Mouse (Mus musculus) adrenal gland, postnatal 4 days (tissue): ENCODE data around the gene Plxnb3. TPM values are rescaled to one million over a fixed set of nuclear protein-coding genes. Genes with fewer than 3 reads are reported as not detected.
A peak's percentile ranks its signal among the peaks of the same experiment; 100 is the strongest.

Experiments used
- DNase-seq, 2 experiments: peaks; one replicate each; pipeline ENCODE4 v3.0.0; 2021 to 2022; ENCODE audit warnings: low spot score in 2 of 2, mixed read lengths in 2 of 2
- total RNA-seq, 2 experiments: library from RNA; stranded (reverse); gene quantifications; 2 replicates each; pipeline ENCODE4 v1.2.3; 2021

Plxnb3 gene
- total RNA-seq, 2 experiments from 2014 or later: 2.2 to 2.6 TPM

DNA sequence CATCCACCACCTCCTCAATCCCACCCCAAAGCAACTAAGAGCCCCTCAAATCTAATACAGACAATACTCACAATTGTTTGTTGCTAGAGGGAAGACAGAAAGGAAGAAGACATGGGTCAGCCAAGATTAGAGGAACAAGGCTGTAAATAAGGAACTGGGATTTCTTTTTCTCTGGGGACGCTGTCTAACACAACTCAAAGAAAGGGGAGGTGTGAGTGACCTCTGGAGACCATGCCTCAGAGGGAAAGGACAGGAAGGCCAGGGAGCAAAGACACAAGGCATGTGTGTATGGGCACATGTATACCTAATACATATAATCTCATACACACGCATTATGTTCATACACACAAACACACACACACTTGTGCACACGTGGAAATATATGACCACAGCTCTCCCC, 25.3 kb downstream of the Plxnb3 start:
- no peak for DNase-seq

DNA sequence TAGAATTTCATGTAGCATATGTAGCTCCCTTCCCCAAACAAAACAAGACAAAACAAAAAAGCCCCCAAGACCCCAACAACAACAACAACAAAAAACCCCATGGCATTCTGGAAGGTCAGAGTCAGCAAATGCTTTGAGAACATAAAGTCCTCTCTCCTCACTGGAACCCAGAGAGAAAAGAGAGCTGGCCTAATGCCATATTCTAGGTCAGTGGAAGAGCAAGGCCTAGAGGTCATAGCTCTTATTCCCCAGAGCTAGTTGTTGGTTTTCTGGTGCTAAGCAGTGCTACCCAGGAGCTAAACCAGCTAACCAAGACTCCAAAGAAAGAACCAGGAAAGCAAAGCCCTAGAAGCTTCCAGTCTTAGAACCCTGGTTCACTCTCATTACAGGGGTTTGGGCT, 28.8 kb downstream of the Plxnb3 start:
- no peak for DNase-seq

DNA sequence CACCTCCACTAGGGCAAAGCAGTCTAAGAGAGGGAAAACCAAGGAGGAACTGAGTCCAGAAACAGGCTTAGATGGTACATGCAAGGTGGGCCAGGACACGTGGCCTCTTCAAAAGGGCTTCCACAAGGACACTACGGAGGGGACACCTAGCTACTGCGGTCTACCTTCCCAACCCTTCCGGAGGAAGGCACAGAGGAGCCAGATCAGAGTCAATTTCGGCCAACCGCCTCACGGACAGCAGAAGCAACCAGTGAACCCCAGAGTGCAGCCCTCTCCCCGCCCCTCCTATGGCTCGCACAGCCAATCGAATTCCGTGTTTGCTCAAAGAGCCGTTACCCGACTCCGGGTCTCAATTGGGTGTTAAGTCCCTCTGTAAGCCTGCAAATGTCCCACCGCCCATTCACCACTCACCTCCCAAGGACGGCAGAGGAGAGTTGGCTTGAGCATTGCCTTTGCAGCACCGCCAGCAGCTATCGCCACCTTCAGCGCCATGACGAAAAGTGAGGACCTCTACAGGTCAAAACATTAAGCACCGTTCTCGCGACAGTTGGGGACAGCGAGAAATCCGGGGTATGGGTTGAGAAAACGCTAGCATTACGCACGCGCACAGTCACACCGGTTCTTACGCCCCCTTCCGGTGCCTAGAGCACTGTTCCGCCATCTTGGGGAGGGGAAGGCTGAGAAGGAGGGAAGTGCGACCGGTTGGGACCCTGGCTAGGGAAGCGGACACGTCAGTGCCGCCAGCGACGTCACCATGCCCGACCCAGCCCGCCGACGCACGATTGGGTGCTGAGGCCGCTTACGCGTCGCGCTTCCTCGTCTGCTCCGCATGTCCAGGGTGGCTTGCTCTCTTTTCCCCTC, 29.7 kb downstream of the Plxnb3 start, which contains the start of the genes Idh3g and Ssr4:
Gene Idh3g, minus strand, starts transcription at position 534 of the 861 bp plus-strand sequence.
Gene Ssr4, plus strand, starts transcription at position 665 of the 861 bp plus-strand sequence.
- peak; percentile 55 to 81 for DNase-seq

DNA sequence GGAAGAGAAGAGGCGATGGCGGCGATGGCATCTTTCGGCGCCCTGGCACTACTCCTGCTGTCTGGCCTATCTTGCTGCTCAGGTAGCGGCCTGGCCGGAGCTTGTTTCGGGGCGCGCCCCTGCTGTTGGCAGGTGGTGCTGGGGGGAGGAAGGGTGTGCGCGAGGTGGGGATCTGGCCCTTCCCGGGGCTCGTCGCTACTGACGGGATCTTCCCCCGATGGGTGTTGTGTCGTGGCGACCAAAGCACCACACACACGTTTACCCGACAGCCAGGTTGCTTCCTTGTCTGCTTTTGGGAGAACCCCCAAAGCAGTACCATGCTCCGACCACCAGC, 30.3 kb downstream of the Plxnb3 start:
- DNase-seq: no peak

DNA sequence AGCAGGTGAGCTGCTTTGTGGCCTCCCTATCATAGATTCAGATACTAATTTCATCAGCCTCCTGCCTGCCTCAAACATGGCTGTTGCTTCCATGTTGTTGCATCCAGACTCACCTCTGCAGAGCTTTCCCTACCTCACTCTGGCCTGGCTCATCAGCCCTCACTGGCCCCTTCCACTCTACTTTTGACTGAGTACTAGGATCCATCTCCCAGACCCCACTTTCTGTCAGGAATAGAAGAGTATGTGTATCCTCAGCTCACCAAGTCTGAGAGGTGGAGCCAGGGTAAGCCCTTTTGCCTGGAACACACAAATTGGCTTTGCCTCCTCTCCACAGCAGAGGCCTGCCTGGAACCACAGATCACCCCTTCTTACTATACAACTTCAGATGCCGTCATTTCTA, 31.6 kb downstream of the Plxnb3 start:
- no peak for DNase-seq

DNA sequence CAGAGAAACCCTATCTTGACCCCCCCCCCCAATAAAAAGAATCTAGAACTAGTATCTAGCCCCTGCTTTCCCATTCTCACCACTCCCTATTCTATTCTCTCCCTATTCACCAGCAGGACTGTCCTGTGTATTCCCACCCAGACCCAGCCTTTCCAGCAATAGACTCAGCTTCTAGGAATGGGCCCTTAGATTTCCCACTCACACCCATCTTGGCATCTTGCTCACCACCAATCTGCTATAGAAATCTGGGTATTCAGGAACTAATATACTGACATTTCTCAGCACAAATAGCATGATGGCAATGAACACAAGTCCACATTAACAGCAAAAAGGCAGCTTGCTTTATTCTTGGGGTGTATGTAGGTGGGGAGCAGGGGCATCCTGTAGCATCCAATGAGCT, 36.1 kb downstream of the Plxnb3 start:
- DNase-seq: no peak

DNA sequence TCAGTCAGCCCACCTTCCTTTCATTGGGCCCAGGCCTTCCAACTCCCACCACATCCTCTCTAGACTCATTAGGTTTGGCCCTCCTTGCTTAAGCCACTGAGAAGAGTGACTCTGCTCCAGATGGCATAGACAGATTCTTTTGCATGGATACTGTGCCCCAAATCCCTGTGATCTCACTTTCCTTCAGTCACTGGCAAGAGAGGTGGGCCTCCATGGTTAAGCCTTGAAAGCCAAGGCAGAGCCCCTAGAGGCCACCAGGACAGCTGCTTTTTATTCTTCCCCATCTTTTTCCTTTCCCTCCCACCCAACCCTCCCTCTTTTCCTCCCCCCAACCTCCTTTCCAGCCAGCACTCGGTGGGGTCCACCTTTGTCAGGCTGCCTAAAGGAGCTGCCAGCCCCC, 36.6 kb downstream of the Plxnb3 start:
- DNase-seq: no peak

DNA sequence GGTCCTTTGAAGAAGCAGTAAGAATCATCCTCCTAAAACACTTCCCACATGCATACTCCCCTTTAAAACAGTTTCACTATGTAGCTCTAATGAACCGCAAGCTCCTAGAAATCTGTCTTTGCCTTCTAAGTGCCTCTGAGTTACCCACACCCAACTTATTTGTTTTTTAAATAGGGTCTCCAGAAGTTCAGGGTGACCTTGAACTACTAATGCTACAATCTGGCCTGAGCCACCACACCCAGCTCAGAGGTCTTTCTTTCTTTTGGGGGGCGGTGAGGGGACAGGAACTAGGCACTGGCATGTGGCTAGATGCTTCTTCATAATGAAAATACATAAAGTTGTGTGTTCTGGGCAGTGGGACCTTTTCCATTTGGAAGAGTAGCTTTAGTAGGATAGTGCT, 40.6 kb downstream of the Plxnb3 start:
- no peak for DNase-seq

DNA sequence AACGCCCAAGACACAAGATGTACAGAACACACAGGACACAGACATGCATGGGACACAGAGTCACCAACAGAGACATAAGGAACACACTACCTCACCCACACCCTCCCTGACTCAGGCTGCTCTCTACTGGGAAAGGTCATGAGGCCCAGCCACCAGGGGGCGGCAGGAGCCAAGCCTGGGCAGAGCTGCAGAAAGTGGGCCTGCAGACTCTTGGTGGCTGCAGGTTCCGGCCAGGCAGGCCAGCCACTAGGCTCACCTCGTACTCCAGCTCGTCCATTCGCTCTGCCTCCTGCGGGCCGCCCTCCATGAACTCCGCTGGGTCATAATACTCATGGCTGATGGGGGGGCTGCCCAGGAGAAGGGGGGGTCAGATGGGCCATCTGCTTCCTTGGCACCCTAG, 41.6 kb downstream of the Plxnb3 start:
- DNase-seq: peak; percentile 41 to 44

DNA sequence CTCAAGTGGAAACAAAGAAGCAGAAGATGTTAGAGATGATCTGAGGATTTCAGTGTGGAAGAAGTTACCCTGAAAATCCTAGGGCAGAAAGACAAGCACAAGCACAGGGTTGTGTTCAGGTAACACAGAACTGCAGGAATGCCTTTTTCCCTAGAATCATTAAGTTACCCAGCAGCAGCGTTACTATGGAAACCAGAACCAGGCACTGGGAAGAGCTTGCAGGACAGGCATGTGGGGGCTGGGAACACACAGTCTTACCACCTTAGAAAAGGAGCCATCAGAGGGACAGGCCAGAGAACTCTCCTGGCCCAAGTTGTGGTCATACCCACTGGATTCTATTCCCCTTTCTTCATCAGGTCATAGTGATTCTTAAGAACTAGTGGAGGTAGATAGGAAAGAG, 48.9 kb downstream of the Plxnb3 start:
- no peak for DNase-seq

DNA sequence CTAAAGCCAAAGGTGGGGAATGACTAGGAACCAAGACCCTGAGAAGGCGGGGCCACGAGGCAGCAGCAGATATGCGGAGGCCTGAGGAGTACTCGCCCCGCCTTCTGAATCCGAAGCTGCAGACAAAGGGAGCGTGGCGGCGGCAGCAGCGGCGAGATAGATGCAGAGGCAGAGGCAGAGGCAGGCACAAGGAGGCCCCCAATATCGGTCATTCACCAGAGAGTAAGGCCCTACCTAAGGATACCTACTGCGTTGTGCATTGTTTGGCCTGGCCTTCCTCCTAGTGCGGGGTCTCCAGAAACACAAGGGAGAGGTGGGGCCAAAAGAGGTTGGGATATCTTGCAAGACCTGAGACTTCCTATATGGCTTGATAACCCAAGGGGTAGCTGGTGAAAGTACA, 58.2 kb downstream of the Plxnb3 start:
- no peak for DNase-seq

DNA sequence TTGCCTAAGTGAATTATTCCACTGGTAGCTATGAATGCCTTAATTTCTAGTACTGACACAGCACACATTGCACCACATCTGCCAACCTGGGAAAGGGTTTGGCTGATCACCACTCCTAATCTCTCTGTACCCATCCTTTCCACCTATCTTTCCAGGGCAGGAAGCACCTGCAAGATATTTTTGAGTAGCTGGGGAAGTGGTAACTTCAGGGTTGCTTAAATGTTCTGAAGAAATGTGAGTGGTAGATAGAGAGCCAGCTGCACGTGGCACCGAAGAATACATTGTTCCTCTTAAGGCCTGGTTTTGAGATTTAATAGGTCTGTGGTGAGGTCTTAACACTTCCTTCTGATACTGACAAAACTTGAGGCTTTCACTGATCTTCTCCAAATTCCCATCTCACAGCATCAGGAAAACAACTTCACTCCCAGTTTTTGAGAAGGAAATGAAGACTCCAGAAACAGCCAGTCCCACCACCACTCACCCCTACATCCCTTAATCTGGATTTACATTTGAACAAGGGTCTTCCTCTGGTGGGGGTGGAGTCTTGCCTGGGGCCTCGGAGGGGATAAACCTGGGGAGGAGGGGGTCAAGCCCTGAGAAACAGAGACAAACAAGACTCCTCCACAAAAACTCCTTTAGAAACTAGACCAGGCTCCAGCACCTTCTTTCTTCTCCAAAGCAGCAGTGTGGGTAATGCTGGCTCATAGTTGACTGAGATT, 59.9 kb downstream of the Plxnb3 start:
- DNase-seq: no peak

Other genes with a start within 250 kb of the Plxnb3 start
- gene Dusp9, start 117.7 kb upstream of the Plxnb3 start, total RNA-seq: 1 to 10 TPM; 2.1 to 4.1 TPM
- gene Pnck, start 97.0 kb upstream of the Plxnb3 start, total RNA-seq: 10 to 100 TPM; 21.1 to 21.3 TPM
- gene Slc6a8, start 83.9 kb upstream of the Plxnb3 start, total RNA-seq: 10 to 100 TPM; 66.1 to 78.9 TPM
- 100 to 1,000 TPM; 175 to 197 TPM for gene Bcap31, start 40.9 kb upstream of the Plxnb3 start, total RNA-seq
- gene Abcd1, start 40.5 kb upstream of the Plxnb3 start, total RNA-seq: 10 to 100 TPM; 28.9 to 29.6 TPM
- gene Srpk3, start 17.3 kb downstream of the Plxnb3 start, total RNA-seq: 1 to 10 TPM; 2.7 to 4.6 TPM
- gene Idh3g, start 29.8 kb downstream of the Plxnb3 start, total RNA-seq: 100 to 1,000 TPM; 296 to 313 TPM
- 100 to 1,000 TPM; 182 to 189 TPM for gene Ssr4, start 29.9 kb downstream of the Plxnb3 start, total RNA-seq
- 1 to 10 TPM; 8.2 to 9.8 TPM for gene Pdzd4, start 67.9 kb downstream of the Plxnb3 start, total RNA-seq
- gene Avpr2, start 135.0 kb downstream of the Plxnb3 start, total RNA-seq: under 1 TPM in 1 of 2 experiments, not detected in 1; 0.76 TPM
- 10 to 100 TPM; 27.6 to 45.7 TPM for gene L1cam, start 139.0 kb downstream of the Plxnb3 start, total RNA-seq
- gene Arhgap4, start 164.8 kb downstream of the Plxnb3 start, total RNA-seq: 10 to 100 TPM in 1 of 2 experiments, 1 to 10 TPM in 1; 6.6 to 10.1 TPM
- 100 to 1,000 TPM in 1 of 2 experiments, 10 to 100 TPM in 1; 98.4 to 104 TPM for gene Naa10, start 164.9 kb downstream of the Plxnb3 start, total RNA-seq
- gene Renbp, start 173.8 kb downstream of the Plxnb3 start, total RNA-seq: 10 to 100 TPM; 30.4 to 30.8 TPM
- 10 to 100 TPM; 93.9 to 95.8 TPM for gene Hcfc1, start 209.3 kb downstream of the Plxnb3 start, total RNA-seq